Mouse (Mus musculus): ENCODE measurements around the gene Itga11. TPM values are rescaled to one million over a fixed set of nuclear protein-coding genes. Genes with fewer than 3 reads are reported as not detected.
"Not testable (repeated sequence)": the region's sequence is repeated elsewhere in the genome, so short reads cannot be mapped to it uniquely, and the experiment has no call there.

Gene Itga11
- polyA plus RNA-seq, 1 experiment from 2014 or later, result 0.08 TPM

DNA sequence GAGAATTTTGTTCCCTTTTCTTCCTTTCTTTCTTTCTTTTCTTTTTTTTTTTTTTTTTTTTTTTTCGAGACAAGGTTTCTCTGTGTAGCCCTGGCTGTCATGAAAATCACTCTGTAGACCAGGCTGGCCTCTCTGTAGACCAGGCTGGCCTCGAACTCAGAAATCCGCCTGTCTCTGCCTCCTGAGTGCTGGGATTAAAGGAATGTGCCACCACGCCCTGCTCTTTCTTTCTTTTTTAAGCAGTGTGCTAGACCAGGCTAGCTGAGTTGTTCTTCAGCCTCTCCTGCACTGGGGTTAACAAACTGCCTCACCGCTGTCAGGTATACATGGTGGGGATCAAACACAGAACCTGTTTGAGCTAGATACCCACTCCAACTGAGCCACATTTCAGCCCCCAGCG lies 142.3 kb downstream of the Itga11 start:
- H3K36me3 ChIP-seq; H3K4me2 ChIP-seq; H3K9ac ChIP-seq; H3K4me3 ChIP-seq (replicated peaks); H3K4me1 ChIP-seq (replicated peaks); DNase-seq; ATAC-seq (ENCODE audit: low read depth); H3K27me3 ChIP-seq; H3K27ac ChIP-seq; H3K9me3 ChIP-seq (replicated peaks): not testable (repeated sequence)
- WGBS (ENCODE audit: insufficient replicate concordance), result 64% methylated on average over 6 of the region's 6 CpGs

DNA sequence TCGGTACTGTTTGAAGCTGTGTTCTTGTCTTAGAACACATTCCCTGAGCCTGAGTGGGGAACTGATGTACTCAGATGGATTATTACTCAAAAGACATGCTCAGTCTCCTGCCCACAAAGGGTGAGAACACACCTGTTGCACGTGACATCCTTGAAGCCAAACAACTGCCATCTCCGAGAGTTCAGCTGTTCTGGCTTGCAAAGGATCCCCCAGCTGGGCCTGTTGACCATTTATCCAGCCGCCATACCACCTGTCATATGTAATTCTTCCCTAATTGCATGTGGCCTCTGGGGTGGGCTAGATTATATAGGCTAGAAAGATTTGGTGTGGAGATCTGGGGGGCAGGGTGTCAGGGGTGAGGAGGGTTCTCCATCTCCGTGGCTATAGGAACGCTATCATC lies 143.2 kb downstream of the Itga11 start:
- Histone ChIP-seq H3K4me3 (replicated peaks) (no peak overlapping the region), H3K27ac (no peak overlapping the region), H3K27me3 (no peaks in the 10 kb centered on the region), H3K9me3 (replicated peaks) (no peaks in the 10 kb centered on the region), H3K4me1 (replicated peaks) (peaks cover 18% of the 10 kb centered on the region), H3K9ac (no peak overlapping the region), H3K4me2 (no peak overlapping the region), H3K36me3 (no peaks in the 10 kb centered on the region)
- no peak for ATAC-seq (ENCODE audit: low read depth)
- no peak for DNase-seq
- WGBS (ENCODE audit: insufficient replicate concordance), result 77% methylated on average over 6 of the region's 6 CpGs

DNA sequence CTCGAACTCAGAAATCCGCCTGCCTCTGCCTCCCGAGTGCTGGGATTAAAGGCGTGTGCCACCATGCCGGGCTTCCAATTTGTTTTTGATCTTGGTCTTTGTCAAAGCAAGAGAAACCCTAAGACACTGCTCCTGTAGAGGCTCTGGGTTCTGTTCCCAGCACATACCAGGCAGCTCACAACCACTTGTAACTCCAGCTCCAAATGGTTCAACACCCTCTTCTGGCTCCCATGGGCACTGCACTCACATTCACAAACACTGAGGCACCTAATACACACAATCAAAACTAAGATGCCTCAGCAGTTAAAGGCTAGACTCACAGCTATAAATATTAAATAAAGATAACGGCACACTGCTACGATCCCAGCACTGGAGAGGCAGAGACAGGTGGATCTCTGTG lies 144.2 kb downstream of the Itga11 start:
- peaks cover 27% of the 10 kb centered on the region for H3K4me1 ChIP-seq (replicated peaks)
- H3K9ac ChIP-seq, result no peak overlapping the region
- DNase-seq, result no peak
- H3K36me3 ChIP-seq, result no peaks in the 10 kb centered on the region
- 83% methylated on average over 7 of the region's 7 CpGs for WGBS (ENCODE audit: insufficient replicate concordance)
- no peak overlapping the region for H3K27ac ChIP-seq
- H3K4me2 ChIP-seq, result no peak overlapping the region
- no peak overlapping the region for H3K4me3 ChIP-seq (replicated peaks)
- ATAC-seq (ENCODE audit: low read depth), result no peak
- H3K27me3 ChIP-seq, result no peaks in the 10 kb centered on the region
- no peaks in the 10 kb centered on the region for H3K9me3 ChIP-seq (replicated peaks)

DNA sequence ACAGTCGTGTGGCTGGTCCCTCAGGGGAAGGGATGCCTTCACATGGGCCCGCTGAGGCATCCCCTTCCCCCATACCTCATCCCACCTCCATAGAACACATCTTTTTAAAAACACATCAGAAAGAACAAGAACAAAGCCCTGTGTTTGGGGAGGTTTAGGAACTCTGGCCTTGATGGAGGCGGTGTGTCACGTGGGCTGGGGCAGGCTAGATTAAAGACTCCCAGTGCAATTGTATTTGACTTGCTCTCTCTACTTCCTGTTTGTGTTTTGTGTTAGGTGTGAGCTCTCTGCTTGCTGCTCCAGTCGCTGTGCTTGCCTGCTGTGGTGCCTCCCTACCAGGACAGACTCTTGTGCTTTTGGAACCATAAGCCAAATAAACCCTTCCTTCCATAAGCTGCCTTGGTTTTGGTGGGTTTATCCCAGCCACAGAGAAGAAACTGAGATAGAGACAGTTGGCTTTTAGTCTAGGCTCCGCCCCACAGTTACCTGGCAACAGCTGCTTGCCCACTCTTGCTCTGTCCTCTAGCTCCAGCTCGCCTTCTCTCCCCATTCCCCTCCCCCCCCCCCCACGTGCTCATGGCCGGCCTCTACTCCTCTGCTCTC lies 148.3 kb downstream of the Itga11 start:
- Histone ChIP-seq H3K9ac (0 out of 2 replicates have a peak overlapping the region, but pooled peaks have one; percentile 8), H3K27ac (peak overlapping the region; percentile 73), H3K4me3 (replicated peaks) (no peak overlapping the region), H3K4me1 (replicated peaks) (peaks cover 44% of the 10 kb centered on the region), H3K4me2 (peak overlapping the region; percentile 23), H3K27me3 (no peaks in the 10 kb centered on the region), H3K9me3 (replicated peaks) (no peaks in the 10 kb centered on the region), H3K36me3 (no peaks in the 10 kb centered on the region)
- 21% methylated on average over 9 of the region's 9 CpGs for WGBS (ENCODE audit: insufficient replicate concordance)
- 0 out of 2 replicates have a peak, but pooled peaks have one; percentile 5 for ATAC-seq (ENCODE audit: low read depth)
- DNase-seq, result peak; percentile 40

GRCm38 (mm10) chr9:62826456-62826855 lies 148.8 kb downstream of the Itga11 start:
- Histone ChIP-seq H3K27me3 (no peaks in the 10 kb centered on the region), H3K9me3 (replicated peaks) (no peaks in the 10 kb centered on the region), H3K4me3 (replicated peaks) (no peak overlapping the region), H3K27ac (peak overlapping the region; percentile 73), H3K36me3 (no peaks in the 10 kb centered on the region), H3K4me1 (replicated peaks) (peaks cover 44% of the 10 kb centered on the region), H3K9ac (0 out of 2 replicates have a peak overlapping the region, but pooled peaks have one; percentile 8), H3K4me2 (peak overlapping the region; percentile 23)
- ATAC-seq (ENCODE audit: low read depth) (no peak), DNase-seq (no peak)
- WGBS (ENCODE audit: insufficient replicate concordance), result 26% methylated on average over 7 of the region's 7 CpGs

GRCm38 (mm10) chr9:62827939-62828652 lies 150.5 kb downstream of the Itga11 start:
- Histone ChIP-seq H3K4me3 (replicated peaks) (peak overlapping the region; percentile 51), H3K9me3 (replicated peaks) (no peaks in the 10 kb centered on the region), H3K27ac (peak overlapping the region; percentile 72), H3K4me1 (replicated peaks) (peaks cover 44% of the 10 kb centered on the region), H3K27me3 (no peaks in the 10 kb centered on the region), H3K9ac (peak overlapping the region; percentile 55), H3K36me3 (no peaks in the 10 kb centered on the region), H3K4me2 (peak overlapping the region; percentile 81)
- DNase-seq (peak; percentile 34), ATAC-seq (ENCODE audit: low read depth) (peak; percentile 40)
- WGBS (ENCODE audit: insufficient replicate concordance), result 7% methylated on average over 24 of the region's 24 CpGs

GRCm38 (mm10) chr9:62828662-62829086 lies 151.0 kb downstream of the Itga11 start:
- peak; percentile 94 for DNase-seq
- H3K4me3 ChIP-seq (replicated peaks), result peak overlapping the region; percentile 51
- H3K4me1 ChIP-seq (replicated peaks), result peaks cover 44% of the 10 kb centered on the region
- H3K4me2 ChIP-seq, result peak overlapping the region; percentile 81
- H3K36me3 ChIP-seq, result no peaks in the 10 kb centered on the region
- WGBS (ENCODE audit: insufficient replicate concordance), result 2% methylated on average over 23 of the region's 23 CpGs
- H3K27me3 ChIP-seq, result no peaks in the 10 kb centered on the region
- peak overlapping the region; percentile 72; the same call in 1 of the 2 replicates for H3K27ac ChIP-seq
- ATAC-seq (ENCODE audit: low read depth), result peak; percentile 85
- H3K9me3 ChIP-seq (replicated peaks), result no peaks in the 10 kb centered on the region
- peak overlapping the region; percentile 55; the same call in 1 of the 2 replicates for H3K9ac ChIP-seq

DNA sequence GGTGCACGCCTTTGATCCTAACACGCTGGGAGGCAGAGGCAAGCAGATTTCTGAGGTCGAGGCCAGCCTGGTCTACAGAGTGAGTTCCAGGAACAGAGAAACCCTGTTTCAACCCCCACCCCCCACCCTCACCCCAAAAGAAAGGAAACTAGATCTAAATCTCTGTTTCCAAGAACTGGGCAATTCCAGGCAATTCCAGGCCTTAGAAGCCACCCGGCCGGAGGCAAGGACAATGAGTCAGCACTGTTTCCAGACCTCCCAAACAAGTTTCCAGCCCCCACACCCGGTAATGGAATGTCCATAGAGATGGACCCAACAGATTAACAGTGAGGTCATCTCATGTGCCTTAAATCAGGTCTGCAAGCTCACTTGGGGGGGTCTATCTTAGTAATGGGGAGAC lies 152.3 kb downstream of the Itga11 start:
- WGBS (ENCODE audit: insufficient replicate concordance), result 59% methylated on average over 6 of the region's 6 CpGs
- Histone ChIP-seq H3K27me3 (no peaks in the 10 kb centered on the region), H3K4me2 (no peak overlapping the region), H3K27ac (no peak overlapping the region), H3K36me3 (no peaks in the 10 kb centered on the region), H3K9ac (no peak overlapping the region), H3K4me1 (replicated peaks) (peaks cover 44% of the 10 kb centered on the region), H3K9me3 (replicated peaks) (no peaks in the 10 kb centered on the region), H3K4me3 (replicated peaks) (no peak overlapping the region)
- no peak for ATAC-seq (ENCODE audit: low read depth)
- DNase-seq, result no peak

Other genes with a start within 250 kb of the Itga11 start
- 0.98 and 1.2 TPM in 2 replicates for gene Coro2b, start 140.8 kb upstream of the Itga11 start, polyA plus RNA-seq (2015; fragmentation: Nextera tagmentation; extraction: Ambion mirVana)
- gene Fem1b, start 134.1 kb downstream of the Itga11 start, polyA plus RNA-seq (2015; fragmentation: Nextera tagmentation; extraction: Ambion mirVana), result 9.4 and 12.4 TPM in 2 replicates
- gene Cln6, start 161.0 kb downstream of the Itga11 start, polyA plus RNA-seq (2015; fragmentation: Nextera tagmentation; extraction: Ambion mirVana), result 14.9 and 15.4 TPM in 2 replicates
- 1.8 TPM in 2 replicates for gene Calml4, start 180.3 kb downstream of the Itga11 start, polyA plus RNA-seq (2015; fragmentation: Nextera tagmentation; extraction: Ambion mirVana)

All from liver, embryonic 13.5 days (tissue).